Mouse (Mus musculus) heart, postnatal 0 days (tissue): ENCODE measurements at regions not wholly inside any gene's neighbourhood (a gene's known extent, or its start where the extent isn't known, plus 50 kb on each side); places are given as distances from the start of the nearest gene placed in this dataset.
"Not testable (repeated sequence)": the region's sequence is repeated elsewhere in the genome, so short reads cannot be mapped to it uniquely, and the experiment has no call there.

Source experiments
- CTCF ChIP-seq: IDR thresholded peaks from 2 replicates; pipeline ENCODE4 v1.5.1; 2016; ENCODE audit warnings: antibody characterized with exemption, control low read depth, low read depth
- EP300 ChIP-seq: IDR thresholded peaks from 2 replicates; pipeline ENCODE4 v1.6.1; 2016; ENCODE audit warnings: antibody characterized with exemption, low read depth

DNA sequence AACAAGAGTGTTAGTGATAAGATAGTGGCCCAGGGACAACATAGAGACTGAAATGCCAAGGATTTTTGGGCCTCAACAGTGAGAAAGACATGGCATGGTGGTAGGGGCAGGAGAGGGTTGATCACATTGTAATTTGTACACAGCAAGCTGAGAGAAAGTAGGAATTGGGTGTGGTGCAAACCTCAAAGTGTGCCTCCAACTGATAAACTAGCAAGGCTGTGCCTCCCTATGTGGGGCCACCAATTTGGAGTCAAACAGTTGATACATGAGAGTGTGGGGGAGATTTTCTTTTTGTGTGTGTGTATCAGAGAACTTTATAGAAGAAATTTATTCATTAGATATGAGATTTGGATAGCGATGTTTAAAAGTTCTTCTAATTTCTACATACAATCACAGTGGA is 244.0 kb downstream of the Tbl1xr1 start:
- not testable (repeated sequence) for TF ChIP-seq CTCF, EP300
